In the genomic region with DNA sequence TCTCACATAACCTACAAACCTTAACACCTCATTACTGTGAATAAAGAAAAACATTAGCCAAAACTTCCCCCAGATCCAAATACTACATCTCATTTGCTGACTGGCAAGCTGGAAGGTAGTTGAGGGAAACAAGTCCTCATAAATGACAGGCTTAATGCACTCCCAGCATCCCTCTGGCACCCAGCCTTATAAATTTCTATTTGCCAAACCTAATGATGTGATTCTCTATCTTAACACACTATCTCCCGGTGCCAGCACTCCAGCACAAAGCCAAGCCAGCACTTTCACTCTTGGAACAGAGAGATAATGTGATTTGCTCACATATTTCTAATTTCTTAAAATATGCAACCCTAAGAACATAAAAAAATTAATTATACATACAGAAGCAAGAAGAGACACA, we compare ENCODE assay signal across 19 mouse cellular contexts. TPM values are rescaled to one million over a fixed set of nuclear protein-coding genes. Genes with fewer than 3 reads are reported as not detected.
A peak's percentile ranks its signal among the peaks of the same experiment; 100 is the strongest.
DNase-seq lines count a peak whose midpoint lies in the region; ATAC-seq lines count a peak whose summit lies in the region.
"Had no signal": no experiment of that assay in that cellular context is flagged by ENCODE, and none has a peak within 500 bp of the region (broad histone marks: within the 10 kb centered on the region; RNA-seq: fewer than 3 reads in every experiment).

No protein-coding gene starts in this region.

- no peaks in the 10 kb centered on the region for H3K9me3 ChIP-seq in hindbrain, embryonic 14.5 days (ENCODE audit: control insufficient read depth, low read length)
- H3K9me3 ChIP-seq in hindbrain, embryonic 13.5 days, result no peaks in the 10 kb centered on the region
- H3K9me3 ChIP-seq in midbrain, embryonic 16.5 days (replicated peaks; ENCODE audit: control insufficient read depth, low read length, poor library complexity, severe bottlenecking), result no peaks in the 10 kb centered on the region
- no peaks in the 10 kb centered on the region for H3K9me3 ChIP-seq in midbrain, embryonic 11.5 days (ENCODE audit: control insufficient read depth, low read length)
- H3K9me3 ChIP-seq in intestine, embryonic 15.5 days, result no peaks in the 10 kb centered on the region
- H3K9me3 ChIP-seq: embryonic facial prominence, embryonic 13.5 days; heart, embryonic 12.5 days; liver, embryonic 12.5 days; midbrain, embryonic 12.5 days; neural tube, embryonic 13.5 days had no signal

- peak; percentile 50 for DNase-seq in hindbrain, embryonic 14.5 days (ENCODE audit: low spot score)
- no peak for DNase-seq in midbrain, embryonic 11.5 days (ENCODE audit: low spot score, missing footprints)
- DNase-seq in cerebellum, postnatal 14 days, result peak; percentile 85 to 88
- no peak for DNase-seq in heart, adult 9 months (ENCODE audit: low spot score in 2 of 2)
- DNase-seq: adrenal gland, postnatal 36 days; B cell, adult 2 months; gastrocnemius, postnatal 25 days; kidney, adult 11 months; kidney, postnatal 25 days; retina, postnatal 1 day had no signal

- 0 out of 2 replicates have a peak, but pooled peaks cover 4% of the 10 kb centered on the region for H3K4me1 ChIP-seq in hindbrain, embryonic 14.5 days (replicated peaks; ENCODE audit: control insufficient read depth, insufficient read depth, low read length)
- H3K4me1 ChIP-seq in hindbrain, embryonic 13.5 days (replicated peaks), result peaks cover 9% of the 10 kb centered on the region
- H3K4me1 ChIP-seq in midbrain, embryonic 16.5 days (ENCODE audit: control insufficient read depth, insufficient read depth, low read length), result peaks cover 11% of the 10 kb centered on the region
- peaks cover 8% of the 10 kb centered on the region for H3K4me1 ChIP-seq in midbrain, embryonic 11.5 days (ENCODE audit: control insufficient read depth, insufficient read depth, low read length)
- no peaks in the 10 kb centered on the region for H3K4me1 ChIP-seq in intestine, embryonic 15.5 days (replicated peaks)
- H3K4me1 ChIP-seq: liver, embryonic 12.5 days had no signal

- H3K9ac ChIP-seq in hindbrain, embryonic 14.5 days, result no peak overlapping the region
- no peak overlapping the region for H3K9ac ChIP-seq in hindbrain, embryonic 13.5 days
- H3K9ac ChIP-seq in midbrain, embryonic 16.5 days (ENCODE audit: low read depth, low read length), result no peak overlapping the region
- no peak overlapping the region for H3K9ac ChIP-seq in midbrain, embryonic 11.5 days (ENCODE audit: low read length)
- H3K9ac ChIP-seq in intestine, embryonic 15.5 days, result no peak overlapping the region
- H3K9ac ChIP-seq: embryonic facial prominence, embryonic 13.5 days; heart, embryonic 12.5 days; liver, embryonic 12.5 days; midbrain, embryonic 12.5 days; neural tube, embryonic 13.5 days had no signal

- H3K27me3 ChIP-seq in hindbrain, embryonic 14.5 days (ENCODE audit: control insufficient read depth, insufficient read depth, low read length), result no peaks in the 10 kb centered on the region
- no peaks in the 10 kb centered on the region for H3K27me3 ChIP-seq in hindbrain, embryonic 13.5 days
- no peaks in the 10 kb centered on the region for H3K27me3 ChIP-seq in midbrain, embryonic 16.5 days (ENCODE audit: control insufficient read depth, insufficient read depth, low read depth, low read length)
- H3K27me3 ChIP-seq in midbrain, embryonic 11.5 days (ENCODE audit: control insufficient read depth, insufficient read depth, low read length), result no peaks in the 10 kb centered on the region; the same call in 1 of the 2 replicates
- H3K27me3 ChIP-seq in intestine, embryonic 15.5 days (replicated peaks), result no peaks in the 10 kb centered on the region
- H3K27me3 ChIP-seq: embryonic facial prominence, embryonic 13.5 days; heart, embryonic 12.5 days; liver, embryonic 12.5 days; neural tube, embryonic 13.5 days had no signal

- H3K4me3 ChIP-seq in hindbrain, embryonic 14.5 days (replicated peaks; ENCODE audit: low read length), result no peak overlapping the region
- no peak overlapping the region for H3K4me3 ChIP-seq in hindbrain, embryonic 13.5 days
- no peak overlapping the region for H3K4me3 ChIP-seq in midbrain, embryonic 16.5 days (ENCODE audit: low read depth, low read length)
- no peak overlapping the region for H3K4me3 ChIP-seq in midbrain, embryonic 11.5 days (ENCODE audit: low read depth, low read length)
- H3K4me3 ChIP-seq in intestine, embryonic 15.5 days (replicated peaks), result no peak overlapping the region
- H3K4me3 ChIP-seq: embryonic facial prominence, embryonic 13.5 days; heart, embryonic 12.5 days; liver, embryonic 12.5 days; midbrain, embryonic 12.5 days; neural tube, embryonic 13.5 days had no signal

- no peak for ATAC-seq in hindbrain, embryonic 14.5 days (ENCODE audit: low FRiP score)
- no peak for ATAC-seq in hindbrain, embryonic 13.5 days (ENCODE audit: low FRiP score)
- peak; percentile 49; the same call in 1 of the 2 replicates for ATAC-seq in midbrain, embryonic 16.5 days
- no peak for ATAC-seq in midbrain, embryonic 11.5 days (ENCODE audit: low FRiP score)
- no peak for ATAC-seq in activated CD4-positive, CD25-positive, alpha-beta regulatory T cell, adult 4 months
- no peak for ATAC-seq in intestine, embryonic 15.5 days
- ATAC-seq: liver, embryonic 12.5 days had no signal

- H3K27ac ChIP-seq in hindbrain, embryonic 14.5 days, result no peak overlapping the region
- H3K27ac ChIP-seq in hindbrain, embryonic 13.5 days, result no peak overlapping the region
- H3K27ac ChIP-seq in midbrain, embryonic 16.5 days (ENCODE audit: low read length), result no peak overlapping the region
- no peak overlapping the region for H3K27ac ChIP-seq in midbrain, embryonic 11.5 days (ENCODE audit: low read depth, low read length)
- H3K27ac ChIP-seq in intestine, embryonic 15.5 days, result no peak overlapping the region
- H3K27ac ChIP-seq: embryonic facial prominence, embryonic 13.5 days; liver, embryonic 12.5 days; midbrain, embryonic 12.5 days; neural tube, embryonic 13.5 days had no signal

- H3K36me3 ChIP-seq in hindbrain, embryonic 14.5 days (replicated peaks; ENCODE audit: control insufficient read depth, insufficient read depth), result 0 out of 2 replicates have a peak, but pooled peaks cover 3% of the 10 kb centered on the region
- peaks cover 5% of the 10 kb centered on the region; the same call in 1 of the 2 replicates for H3K36me3 ChIP-seq in hindbrain, embryonic 13.5 days
- H3K36me3 ChIP-seq in midbrain, embryonic 16.5 days (ENCODE audit: control insufficient read depth, insufficient read depth, low read length), result no peaks in the 10 kb centered on the region
- H3K36me3 ChIP-seq in midbrain, embryonic 11.5 days (ENCODE audit: control insufficient read depth, insufficient read depth, low read length), result no peaks in the 10 kb centered on the region; the same call in 1 of the 2 replicates
- H3K36me3 ChIP-seq in intestine, embryonic 15.5 days, result no peaks in the 10 kb centered on the region
- H3K36me3 ChIP-seq: liver, embryonic 12.5 days had no signal

- WGBS in hindbrain, embryonic 14.5 days, result 48% methylated on average over 1 of the region's 1 CpGs
- WGBS in hindbrain, embryonic 13.5 days, result 74% methylated on average over 1 of the region's 1 CpGs
- WGBS in midbrain, embryonic 16.5 days, result 48% methylated on average over 1 of the region's 1 CpGs
- 88% methylated on average over 1 of the region's 1 CpGs for WGBS in midbrain, embryonic 11.5 days
- WGBS in intestine, embryonic 15.5 days, result 67% methylated on average over 1 of the region's 1 CpGs

- no peak overlapping the region for H3K4me2 ChIP-seq in hindbrain, embryonic 14.5 days (replicated peaks)
- no peak overlapping the region for H3K4me2 ChIP-seq in hindbrain, embryonic 13.5 days
- no peak overlapping the region for H3K4me2 ChIP-seq in midbrain, embryonic 16.5 days (ENCODE audit: low read length)
- H3K4me2 ChIP-seq in midbrain, embryonic 11.5 days, result no peak overlapping the region
- no peak overlapping the region for H3K4me2 ChIP-seq in intestine, embryonic 15.5 days (replicated peaks)
- H3K4me2 ChIP-seq: embryonic facial prominence, embryonic 13.5 days; heart, embryonic 12.5 days; liver, embryonic 12.5 days; midbrain, embryonic 12.5 days; neural tube, embryonic 13.5 days had no signal

RNA-seq across cellular contexts. Expression of a gene that starts 34.6 kb away (rescaled TPM):
- 14.5 and 22.3 TPM in 2 replicates for polyA plus RNA-seq in hindbrain, embryonic 14.5 days (2014; fragmentation: Nextera tagmentation; extraction: Ambion mirVana)
- 12.0 and 17.3 TPM in 2 replicates for polyA plus RNA-seq in hindbrain, embryonic 13.5 days (2015; fragmentation: Nextera tagmentation; extraction: Ambion mirVana)
- polyA plus RNA-seq in midbrain, embryonic 16.5 days (2015; fragmentation: Nextera tagmentation; extraction: Ambion mirVana), result 22.1 and 22.7 TPM in 2 replicates
- polyA plus RNA-seq in midbrain, embryonic 11.5 days (2014; fragmentation: Nextera tagmentation; extraction: Ambion mirVana), result 15.8 and 16.5 TPM in 2 replicates
- polyA plus RNA-seq in activated CD4-positive, CD25-positive, alpha-beta regulatory T cell, adult 4 months (2017; shearing (Covaris generic)), result 10 to 100 TPM in 1 of 2 experiments, 1 to 10 TPM in 1; 5.1 to 10.1 TPM
- polyA plus RNA-seq in intestine, embryonic 15.5 days (2015; fragmentation: Nextera tagmentation; extraction: Ambion mirVana), result 4.4 and 4.6 TPM in 2 replicates

Comparison
In these comparisons a context has a peak if more than half of its experiments do, and no peak if none do; other contexts are left out.
1. DNase-seq: peak in hindbrain, embryonic 14.5 days (single experiment) and cerebellum, postnatal 14 days (2 of 2); none in midbrain, embryonic 11.5 days (single experiment) and heart, adult 9 months (0 of 2).